Mouse (Mus musculus): ENCODE measurements around the gene Map3k6.

The Map3k6 gene

DNA sequence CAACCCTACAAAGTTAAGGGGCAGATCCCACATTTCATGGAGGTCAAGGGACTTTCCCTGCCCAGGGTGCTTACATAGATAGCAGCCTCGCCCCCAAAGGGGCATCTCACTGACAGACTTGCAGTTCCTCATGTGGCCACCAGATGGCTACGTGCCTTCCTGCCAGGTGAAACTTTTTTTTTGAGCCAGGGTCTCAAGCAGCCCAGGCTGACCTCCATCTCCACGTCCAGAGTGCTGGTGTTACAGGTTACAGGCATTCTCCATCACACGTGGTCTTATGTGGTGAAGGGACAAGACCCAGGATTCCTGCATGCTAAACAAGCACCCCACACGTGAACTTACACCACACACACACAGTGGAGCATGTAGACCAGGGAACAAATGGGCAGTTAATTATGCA lies 23.0 kb upstream of the Map3k6 start:
- peak; percentile 66 for DNase-seq

DNA sequence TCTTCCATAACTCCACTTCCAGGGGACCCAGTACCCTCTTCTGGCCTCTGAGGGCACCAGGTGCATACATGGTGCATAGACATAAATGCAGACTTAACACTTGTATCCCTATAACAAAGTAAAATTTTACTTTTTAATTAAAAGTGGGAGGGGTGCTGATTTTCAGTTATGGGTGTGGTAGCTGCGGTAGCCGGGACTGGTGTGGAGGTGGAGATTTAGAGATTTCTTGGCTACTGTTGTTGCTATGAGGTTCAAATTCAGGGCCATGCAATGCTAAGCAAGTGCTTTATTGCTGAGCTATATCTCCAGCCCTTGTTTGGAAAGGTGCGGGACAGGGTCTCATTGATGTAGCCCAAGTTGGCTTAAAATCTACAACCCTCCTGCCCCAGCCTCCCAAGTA lies 21.9 kb upstream of the Map3k6 start:
- no peak for DNase-seq

DNA sequence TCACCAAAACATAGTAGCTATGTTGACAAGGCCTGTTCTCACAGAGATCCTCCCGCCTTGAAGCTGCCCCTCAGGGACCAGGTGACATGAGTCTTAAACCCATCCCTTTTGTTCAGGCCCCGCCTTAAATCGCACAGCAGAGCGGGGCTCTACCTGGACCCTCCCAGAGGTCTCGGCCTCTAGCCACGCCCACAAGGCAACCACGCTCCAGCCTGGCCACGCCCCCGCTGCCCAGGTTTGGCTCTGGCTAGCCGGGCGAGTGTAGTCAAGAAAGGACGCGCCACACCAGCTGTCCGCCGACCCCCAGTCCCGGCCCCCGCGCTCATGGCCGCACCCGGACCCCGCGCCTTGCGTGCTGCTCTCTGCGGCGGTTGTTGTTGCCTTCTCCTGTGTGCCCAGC lies 20.0 kb upstream of the Map3k6 start:
- peak; percentile 67 for DNase-seq

DNA sequence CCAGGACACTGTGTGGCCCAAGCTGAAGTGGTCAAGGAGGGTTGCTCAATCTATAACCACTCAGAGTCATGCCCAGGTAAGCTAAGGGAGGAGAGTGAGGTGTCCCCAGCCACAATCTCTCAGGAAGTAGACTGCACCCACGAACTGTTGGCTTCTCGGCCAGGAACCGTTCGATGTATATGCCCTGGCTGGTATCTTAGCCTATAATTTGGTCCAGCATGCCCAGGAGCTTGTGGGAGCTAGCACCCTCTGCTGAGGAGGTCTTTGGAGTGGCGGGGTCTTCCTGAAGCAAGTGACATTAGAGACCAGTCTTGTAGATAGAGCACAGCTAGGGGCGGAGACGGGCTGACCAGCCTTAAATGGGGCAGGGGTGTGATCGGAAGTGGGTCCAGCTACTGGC lies 18.9 kb upstream of the Map3k6 start:
- no peak for DNase-seq

DNA sequence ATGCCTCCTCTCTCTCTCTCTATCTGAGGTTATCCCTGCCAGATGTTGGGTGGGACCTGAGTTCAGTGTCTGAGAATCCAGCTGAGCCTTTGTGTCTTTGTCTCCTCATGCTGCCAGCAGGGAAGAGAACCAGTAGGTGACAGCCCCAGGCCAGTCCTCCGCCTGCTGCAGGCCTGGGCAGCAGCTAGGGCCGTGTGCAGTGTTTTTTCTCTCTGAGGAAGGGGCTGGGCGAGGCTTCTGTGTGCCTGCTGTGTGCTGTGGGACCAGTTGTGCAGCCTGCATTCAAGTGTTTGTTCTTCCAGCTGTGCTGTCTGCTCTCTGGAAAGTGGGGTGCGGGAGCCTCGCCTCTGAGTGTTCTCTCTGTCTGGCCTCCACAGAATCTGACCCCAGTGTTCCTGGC lies 16.7 kb upstream of the Map3k6 start:
- DNase-seq = no peak

DNA sequence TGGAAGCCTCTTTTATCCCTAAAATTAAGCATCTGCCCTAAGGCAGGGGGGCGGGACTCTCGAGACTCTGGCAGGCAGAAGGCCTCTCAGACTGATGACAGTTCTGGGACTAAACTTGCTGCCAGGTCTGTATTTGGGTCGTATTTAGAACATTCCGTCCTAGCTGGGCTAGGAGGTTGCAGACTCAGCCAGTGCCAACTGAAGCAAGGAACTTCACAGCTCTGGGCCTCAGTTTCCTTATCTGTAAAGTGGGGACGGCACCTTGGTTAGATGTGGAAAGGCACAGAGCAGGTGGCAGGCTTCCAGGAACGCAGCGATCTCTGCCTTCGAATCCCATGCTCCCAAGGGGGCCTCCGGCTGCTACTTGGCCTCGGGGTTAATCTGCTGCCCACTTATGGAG lies 14.5 kb upstream of the Map3k6 start:
- DNase-seq = no peak

DNA sequence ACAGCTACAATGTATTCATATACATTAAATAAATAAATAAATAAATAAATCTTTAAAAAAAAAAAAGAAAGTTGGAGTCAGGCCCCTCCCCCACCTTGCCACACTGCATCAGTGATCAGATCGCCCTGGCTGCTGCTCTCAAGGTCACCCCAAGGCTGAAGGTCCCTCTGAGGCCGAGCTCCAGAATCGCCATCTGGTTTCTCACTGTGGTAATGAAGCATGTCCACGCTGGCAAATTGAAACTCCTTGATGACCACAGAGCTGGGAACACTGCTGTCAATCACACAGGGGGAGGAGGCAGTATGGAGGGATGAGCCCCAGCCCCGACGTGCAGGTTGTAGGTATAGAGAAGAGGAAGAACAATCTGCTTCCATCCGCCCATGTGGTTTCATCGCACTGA lies 13.0 kb upstream of the Map3k6 start:
- no peak for DNase-seq

DNA sequence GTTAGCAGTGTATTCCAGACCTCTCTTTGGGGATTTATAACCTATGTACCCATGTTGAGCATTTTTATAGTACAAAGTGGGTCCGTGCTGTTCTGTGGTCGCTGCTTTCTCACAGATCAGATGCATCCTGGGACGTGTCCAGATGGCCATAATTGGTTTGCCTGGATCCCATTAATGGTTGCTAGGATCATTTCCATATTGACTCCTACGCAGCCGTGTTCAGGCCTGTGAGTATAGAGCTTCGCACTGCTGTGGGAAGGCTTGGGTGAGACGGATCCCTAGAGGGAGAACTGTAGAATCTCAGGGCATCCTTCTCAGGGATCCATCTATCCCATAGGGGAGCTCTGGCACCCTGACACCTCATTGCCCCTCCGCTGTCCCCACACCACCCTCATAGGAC lies 11.0 kb upstream of the Map3k6 start:
- DNase-seq = no peak

DNA sequence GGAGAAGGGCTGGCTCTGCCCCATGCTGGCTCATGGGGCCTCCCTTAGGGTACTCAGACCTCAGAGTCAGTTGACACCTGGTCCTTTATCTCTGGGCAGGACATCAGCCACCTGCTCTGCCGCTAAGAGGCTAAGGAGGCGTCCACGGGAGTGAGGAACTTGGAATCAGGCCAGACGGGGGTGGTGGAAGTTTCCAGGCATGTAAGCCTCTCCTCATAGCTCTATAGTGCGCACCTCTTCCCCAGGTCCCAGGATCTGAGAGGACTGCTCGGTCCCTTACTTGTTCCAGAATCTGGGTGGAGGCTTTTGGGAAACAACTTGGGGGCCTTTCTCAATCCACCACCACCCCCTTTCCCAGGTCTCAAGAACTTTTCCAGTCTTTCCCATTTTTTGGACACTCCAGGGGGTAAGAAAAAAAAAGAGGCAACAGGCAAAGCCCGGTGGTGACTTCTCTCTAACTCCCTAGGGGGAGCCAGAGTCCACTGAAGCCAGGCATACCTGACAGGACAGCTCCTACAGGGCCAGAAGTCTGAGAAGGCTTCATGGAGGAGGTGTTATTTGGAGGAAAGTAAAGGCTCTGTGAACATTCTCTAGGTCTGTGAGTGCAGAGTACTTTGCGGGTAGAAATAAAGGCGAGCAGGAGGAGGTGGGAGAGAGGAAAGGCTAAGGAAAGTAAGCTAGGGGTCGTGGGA lies 7.2 kb upstream of the Map3k6 start:
- peak; percentile 65 for DNase-seq

DNA sequence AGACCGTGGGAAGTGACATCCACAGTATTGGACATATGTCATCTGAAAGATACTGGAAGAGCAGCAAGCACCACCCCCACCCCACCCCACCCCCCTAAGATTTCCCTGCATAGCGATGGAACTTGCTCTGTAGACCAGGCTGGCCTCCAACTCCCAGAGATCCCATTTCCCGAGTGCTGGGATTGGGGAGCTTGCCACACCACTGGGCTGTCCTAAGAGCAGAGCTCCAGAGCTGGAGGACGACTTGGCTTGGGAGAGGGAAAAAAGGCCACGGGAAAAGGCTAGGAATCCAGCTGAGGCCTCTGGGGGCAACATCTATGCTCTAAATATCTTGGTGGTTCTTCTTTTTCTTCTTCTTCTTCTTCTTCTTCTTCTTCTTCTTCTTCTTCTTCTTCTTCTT lies 5.8 kb upstream of the Map3k6 start:
- no peak for DNase-seq

DNA sequence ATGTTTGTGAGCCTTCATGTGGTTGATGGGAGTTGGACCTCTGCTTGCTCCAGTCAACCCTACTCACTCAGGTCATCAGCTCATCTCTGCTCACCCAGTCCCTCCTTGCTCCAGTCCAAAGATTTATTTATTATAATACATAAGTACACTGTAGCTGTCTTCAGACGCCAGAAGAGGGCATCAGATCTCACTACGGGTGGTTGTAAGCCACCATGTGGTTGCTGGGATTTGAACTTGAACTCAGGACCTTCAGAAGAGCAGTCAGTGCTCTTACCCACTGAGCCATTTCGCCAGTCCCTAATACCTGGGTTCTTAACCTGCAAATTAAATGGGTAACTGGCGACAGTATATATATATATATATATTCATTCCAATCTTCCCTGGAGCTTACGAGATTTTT lies 5.2 kb upstream of the Map3k6 start:
- no peak for DNase-seq

DNA sequence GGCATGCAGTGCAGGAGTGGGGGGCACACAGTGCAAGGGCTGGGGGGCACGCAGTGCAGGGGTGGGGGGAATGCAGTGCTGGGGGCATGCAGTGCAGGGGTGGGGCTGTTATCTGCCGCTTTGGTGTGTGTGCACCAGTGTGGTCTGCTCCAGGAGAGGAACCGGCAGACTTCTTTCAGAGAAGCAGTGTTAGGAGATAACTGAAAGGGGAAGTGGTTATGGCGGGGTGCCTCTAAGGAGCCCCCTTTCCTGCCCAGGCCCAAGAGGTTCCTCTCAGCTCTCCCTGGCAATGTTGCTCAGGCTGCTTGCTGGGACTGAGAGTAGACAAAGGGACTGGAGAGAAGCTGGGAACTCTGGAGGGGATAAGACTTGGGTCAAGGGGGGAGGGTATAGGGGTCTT lies 2.7 kb upstream of the Map3k6 start:
- DNase-seq = peak; percentile 59

DNA sequence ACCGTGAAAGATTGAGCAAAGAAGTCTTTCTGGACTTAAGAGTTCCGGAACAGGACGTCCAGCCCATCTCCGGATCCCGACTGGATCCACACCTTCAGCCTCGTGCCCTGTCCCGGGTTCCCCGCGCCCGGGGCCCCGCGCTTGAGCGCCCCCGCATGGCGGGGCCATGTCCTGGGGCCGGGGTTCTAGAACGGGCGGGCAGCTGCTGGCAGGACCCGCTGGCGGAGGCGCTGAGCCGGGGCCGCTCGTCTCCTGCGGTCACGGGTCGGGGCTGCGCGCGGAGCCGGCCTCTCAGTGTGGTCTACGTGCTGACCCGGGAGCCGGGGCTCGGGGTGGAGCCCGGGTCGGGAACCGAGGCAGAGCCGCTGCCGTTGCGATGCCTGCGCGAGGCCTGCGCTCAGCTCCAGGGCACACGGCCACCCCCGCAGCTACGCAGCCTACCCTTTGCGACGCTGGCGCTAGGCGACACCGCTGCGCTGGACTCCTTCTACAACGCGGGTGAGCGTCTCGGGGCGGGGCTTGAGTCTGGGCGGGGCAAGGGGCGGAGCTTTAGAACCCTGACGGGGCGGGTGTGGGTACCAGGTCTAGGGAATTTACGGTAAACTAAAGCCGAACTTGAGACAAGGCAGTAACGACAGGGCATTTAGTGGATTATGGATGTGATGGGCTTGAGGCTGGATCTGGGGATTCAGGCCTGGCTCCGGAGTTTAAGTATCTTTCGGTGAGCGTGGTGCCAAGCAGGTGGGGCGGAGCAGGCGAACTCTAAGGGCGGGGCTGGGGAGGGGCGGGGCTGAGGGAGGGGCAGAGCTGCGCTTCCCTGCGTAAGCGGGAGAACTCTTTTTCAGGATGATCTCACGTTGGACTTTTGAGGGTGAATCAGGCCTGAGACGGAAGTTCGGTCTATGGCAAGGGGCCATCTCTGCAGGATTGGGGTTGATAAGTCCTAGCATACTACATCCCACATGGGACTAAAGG lies 603 bp downstream of the Map3k6 start:
- peak; percentile 94 for DNase-seq

DNA sequence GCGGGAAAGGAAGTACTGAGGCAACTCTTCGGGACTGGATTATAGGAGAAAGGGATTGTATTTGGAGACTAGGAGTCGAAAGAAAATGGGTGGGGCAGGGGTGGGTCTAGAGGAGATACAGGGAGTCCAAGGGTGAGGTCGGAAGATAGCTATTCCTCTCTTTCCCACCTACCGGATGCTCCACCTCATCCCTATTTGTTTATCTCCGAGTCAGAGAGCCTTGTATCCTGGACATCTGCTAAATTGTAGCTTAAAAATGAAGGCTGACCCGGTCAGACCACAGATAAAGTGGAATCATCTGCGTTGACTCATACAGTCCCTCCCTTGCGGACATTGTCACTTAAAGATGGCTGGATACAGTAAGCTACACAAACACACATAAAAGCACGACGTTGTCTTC lies 1.3 kb downstream of the Map3k6 start:
- DNase-seq = no peak

DNA sequence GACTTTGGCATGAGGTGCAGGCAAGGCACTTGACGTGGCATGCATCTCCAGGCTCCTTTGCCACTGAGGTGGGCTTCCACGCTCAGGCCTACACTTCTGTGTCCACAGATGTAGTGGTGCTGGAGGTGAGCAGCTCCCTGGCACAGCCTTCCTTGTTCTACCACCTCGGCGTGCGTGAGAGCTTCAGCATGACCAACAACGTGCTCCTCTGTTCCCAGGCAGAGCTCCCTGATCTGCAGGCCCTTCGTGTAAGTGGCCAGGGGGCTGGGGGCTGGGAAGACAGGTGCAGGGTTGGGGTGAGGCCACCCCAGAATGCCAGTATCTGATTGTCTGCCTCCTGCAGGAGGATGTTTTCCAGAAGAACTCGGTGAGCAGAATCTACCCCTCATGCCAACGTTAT lies 2.1 kb downstream of the Map3k6 start:
- no peak for DNase-seq

DNA sequence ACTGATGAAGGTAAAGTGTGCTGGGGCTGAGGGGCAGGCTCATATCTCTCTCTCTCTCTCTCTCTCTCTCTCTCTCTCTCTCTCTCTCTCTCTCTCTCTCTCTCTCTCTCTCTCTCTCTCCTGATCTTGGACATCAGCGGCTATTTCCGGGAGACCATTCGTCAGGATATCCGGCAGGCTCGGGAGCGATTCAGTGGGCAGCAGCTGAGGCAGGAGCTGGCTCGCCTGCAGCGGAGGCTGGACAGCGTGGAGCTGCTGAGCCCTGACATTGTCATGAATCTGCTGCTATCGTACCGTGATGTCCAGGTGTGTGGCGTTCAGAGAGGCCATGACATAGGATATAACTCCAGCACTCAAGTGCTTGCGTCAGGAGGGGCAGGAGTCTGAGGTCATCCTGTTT lies 2.9 kb downstream of the Map3k6 start:
- DNase-seq = no peak

DNA sequence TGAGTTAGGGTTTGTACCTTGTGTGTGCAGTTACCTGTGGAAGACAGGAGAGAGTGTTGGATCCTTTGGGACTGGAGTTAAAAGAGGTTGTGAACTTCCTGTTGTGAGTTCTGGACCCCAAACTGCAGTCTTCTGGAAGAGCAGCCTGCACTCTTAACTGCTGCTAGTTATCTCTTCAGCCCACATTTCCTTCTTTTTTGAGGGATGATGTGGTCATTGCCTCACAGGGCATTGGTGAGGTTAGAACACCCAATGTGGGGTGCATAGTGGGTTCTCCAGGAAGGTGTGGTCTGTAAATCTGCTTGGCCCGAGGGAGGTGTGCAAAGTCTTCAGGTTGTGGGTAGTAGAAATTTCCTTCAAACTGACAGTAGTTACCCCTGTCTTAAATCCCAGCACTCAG lies 3.7 kb downstream of the Map3k6 start:
- no peak for DNase-seq

DNA sequence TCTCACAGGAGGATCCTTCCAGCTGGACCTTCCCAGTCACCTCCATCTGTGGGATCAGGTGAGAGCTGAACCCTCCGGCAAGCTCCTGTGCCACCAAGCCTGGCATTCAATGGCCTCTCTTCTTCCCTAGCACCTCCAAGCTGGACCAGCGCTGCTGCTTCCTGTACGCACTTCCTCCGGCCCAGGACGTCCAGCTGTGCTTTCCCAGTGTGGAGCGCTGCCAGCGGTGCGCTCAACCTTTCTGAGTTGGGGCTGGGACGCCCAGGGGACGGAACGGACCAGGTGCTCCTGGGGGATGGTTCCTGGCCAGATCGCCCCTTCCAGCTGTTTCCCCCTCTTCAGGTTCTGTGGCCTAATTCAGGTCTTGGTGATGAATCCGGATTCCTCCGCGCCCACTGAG lies 6.5 kb downstream of the Map3k6 start:
- DNase-seq = no peak

DNA sequence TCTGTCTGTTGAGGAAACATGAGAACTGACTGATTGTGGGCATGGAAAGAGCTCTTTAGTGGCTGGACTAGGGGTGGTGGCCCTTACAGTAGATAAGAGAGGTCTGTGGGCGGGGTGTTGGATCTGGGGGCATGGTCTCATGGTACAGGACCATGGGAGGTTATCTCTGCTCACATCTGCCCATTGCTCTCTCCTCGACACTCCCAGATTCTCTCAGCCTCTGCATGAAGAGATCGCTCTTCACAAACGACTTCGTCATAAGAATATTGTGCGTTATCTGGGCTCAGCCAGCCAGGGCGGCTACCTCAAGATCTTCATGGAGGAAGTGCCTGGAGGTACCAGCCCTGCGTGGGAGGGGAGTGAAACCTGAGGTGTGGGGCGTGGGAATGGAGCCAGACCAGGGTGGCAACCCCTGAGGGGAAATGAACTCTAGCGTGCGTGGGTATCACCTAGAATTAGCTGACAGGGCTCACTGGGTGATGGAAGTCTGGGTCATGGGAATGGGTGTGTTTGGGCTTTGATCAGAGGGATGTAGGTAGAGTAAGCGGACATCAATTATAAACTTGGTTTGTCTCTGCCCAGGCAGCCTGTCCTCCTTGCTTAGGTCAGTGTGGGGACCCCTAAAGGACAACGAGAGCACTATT lies 7.3 kb downstream of the Map3k6 start:
- peak; percentile 84 for DNase-seq

DNA sequence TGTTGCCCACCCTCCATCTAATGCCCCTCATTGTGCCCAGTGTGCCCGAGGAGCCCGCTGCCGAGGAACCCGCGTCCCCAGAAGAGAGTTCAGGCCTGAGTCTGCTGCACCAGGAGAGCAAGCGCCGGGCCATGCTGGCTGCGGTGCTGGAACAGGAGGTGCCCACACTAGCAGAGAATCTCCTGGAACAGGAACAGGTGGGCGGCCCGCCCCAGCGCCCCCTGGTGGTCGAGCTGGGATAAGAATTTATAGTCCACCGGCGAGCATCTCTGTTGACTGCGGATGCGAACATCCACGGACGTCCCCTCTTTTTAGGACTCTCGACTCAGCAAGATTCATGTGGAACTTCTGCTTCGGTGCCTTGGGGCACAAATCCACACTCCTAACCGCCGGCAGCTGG lies 10.0 kb downstream of the Map3k6 start:
- peak; percentile 87 for DNase-seq

DNA sequence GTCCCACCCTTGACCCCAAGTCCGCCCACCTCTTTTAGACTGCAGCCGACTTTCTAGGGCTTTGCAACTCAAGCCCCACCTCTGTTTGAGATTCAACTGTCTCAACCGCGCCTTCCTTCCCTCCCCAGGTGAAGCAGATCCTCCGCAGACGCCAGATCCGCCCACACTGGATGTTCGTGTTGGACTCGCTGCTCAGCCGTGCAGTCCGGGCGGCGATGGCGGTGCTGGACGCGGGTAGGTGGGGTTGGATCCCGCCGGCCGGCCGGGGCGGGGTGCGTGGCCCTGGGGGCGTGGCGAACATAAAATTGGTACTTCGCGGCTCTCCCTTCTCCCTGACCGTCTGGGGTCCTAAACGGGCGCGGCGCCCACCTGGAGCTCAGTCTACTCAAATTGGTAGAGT lies 10.6 kb downstream of the Map3k6 start:
- peak; percentile 22 for DNase-seq

DNA sequence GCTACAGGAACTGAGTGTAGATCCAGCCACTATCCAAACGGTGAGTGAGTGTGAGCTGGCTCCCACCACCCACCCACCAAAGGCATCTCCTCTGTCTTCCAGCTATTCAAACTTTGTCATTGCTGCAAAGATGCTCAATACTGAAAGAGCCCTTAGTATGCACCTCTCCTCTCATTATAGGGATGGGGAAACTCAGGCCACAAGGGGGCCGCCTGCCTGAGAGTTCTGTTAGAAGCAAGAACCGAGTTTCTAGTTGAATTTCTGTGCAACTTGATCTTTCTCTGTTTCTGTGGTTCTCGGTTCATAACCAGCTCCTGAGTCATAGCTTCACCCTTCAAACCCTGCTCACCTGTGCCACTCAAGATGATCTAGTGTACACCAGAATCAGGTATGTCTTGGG lies 11.5 kb downstream of the Map3k6 start:
- no peak for DNase-seq

DNA sequence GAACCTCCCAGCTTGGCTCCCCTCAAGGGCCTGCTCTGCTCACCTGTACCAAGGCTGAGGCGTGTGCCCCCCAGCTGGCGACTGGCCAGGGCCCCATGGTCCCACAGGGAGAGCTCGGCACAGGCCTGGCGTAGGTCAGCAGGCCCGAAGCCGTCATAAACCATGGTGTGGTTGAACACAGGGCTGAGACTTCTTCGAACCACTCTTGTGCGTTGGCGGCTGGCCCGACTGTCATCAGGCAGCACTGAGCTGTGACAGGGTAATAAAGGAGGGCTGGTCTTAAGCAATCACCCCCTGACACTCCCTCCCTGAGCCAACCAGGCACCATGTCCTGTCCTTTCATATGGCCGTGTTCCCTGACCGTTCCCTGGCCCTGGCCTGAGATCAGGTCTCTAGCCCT lies 12.8 kb downstream of the Map3k6 start:
- DNase-seq = no peak

DNA sequence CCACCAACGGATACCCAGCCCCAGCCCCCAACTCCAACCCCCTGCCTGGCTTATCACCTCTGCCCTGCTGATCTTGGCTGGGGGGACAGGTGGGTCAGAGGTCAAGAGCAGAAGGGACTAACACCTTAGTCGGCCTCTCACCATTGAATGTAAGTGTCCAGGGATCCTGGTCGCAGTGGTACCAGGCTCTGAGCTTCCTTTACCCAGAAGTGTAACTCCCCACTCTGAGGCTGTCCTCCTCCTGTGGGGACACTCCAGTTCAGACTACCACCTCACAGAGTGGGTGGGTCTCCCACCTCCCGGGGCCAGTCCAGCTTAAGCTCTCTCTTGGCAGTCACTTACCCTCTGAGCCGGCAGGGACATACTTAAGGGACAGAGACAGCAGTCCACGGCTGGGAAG lies 14.8 kb downstream of the Map3k6 start:
- no peak for DNase-seq

All from liver (tissue).